17 mouse cellular contexts compared by ENCODE assay signal in the genomic region with DNA sequence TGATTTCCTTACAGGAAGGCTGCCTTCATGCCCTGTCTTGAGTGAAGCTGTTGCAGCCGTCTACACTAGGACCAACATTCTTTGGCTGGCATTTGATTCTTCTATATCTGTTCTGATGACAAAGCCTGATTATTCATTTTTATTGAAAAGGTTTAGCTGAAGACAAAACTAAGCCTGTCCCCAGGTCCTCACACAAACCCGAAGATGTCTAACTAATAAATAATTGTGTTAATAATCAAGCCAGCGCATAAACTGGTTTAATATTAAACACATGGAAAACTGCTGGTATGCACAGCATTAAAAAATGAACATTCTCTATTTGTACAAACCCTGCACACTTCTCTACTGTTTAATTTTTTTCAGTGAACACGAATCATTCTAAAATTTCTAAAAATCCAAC.
"Had no signal": no experiment of that assay in that cellular context is flagged by ENCODE, and none has a peak within 500 bp of the region (broad histone marks: within the 10 kb centered on the region; RNA-seq: fewer than 3 reads in every experiment).

No protein-coding gene starts in this region.

- H3K36me3 ChIP-seq: liver, embryonic 13.5 days; stomach, embryonic 15.5 days had no signal

- H3K9me3 ChIP-seq: liver, embryonic 13.5 days; neural tube, embryonic 12.5 days; stomach, embryonic 15.5 days had no signal

- H3K27me3 ChIP-seq: liver, embryonic 13.5 days; neural tube, embryonic 12.5 days; stomach, embryonic 15.5 days had no signal

- H3K27ac ChIP-seq: left cerebral cortex, adult 2 months; liver, embryonic 13.5 days; stomach, embryonic 15.5 days had no signal

- DNase-seq: kidney, postnatal 14 days; layer of hippocampus, postnatal 36 days; liver, embryonic 13.5 days; lung, adult 2 months; lung, postnatal 14 days; lung, postnatal 4 days; midbrain, embryonic 14.5 days; retina, postnatal 1 day; right cerebral cortex, postnatal 25 days; spleen, adult 18-20 months; thymus, postnatal 25 days had no signal

- H3K4me2 ChIP-seq: liver, embryonic 13.5 days; midbrain, embryonic 11.5 days; stomach, embryonic 15.5 days had no signal

- ATAC-seq: inflammation-experienced regulatory T-cells, adult 6 months; intestine, embryonic 16.5 days had no signal

- H3K4me3 ChIP-seq: left cerebral cortex, adult 2 months; liver, embryonic 13.5 days; neural tube, embryonic 12.5 days; stomach, embryonic 15.5 days had no signal

- H3K9ac ChIP-seq: liver, embryonic 13.5 days; neural tube, embryonic 12.5 days; stomach, embryonic 15.5 days had no signal
